Mouse (Mus musculus): ENCODE measurements around the gene Fkbp15.

The Fkbp15 gene

DNA sequence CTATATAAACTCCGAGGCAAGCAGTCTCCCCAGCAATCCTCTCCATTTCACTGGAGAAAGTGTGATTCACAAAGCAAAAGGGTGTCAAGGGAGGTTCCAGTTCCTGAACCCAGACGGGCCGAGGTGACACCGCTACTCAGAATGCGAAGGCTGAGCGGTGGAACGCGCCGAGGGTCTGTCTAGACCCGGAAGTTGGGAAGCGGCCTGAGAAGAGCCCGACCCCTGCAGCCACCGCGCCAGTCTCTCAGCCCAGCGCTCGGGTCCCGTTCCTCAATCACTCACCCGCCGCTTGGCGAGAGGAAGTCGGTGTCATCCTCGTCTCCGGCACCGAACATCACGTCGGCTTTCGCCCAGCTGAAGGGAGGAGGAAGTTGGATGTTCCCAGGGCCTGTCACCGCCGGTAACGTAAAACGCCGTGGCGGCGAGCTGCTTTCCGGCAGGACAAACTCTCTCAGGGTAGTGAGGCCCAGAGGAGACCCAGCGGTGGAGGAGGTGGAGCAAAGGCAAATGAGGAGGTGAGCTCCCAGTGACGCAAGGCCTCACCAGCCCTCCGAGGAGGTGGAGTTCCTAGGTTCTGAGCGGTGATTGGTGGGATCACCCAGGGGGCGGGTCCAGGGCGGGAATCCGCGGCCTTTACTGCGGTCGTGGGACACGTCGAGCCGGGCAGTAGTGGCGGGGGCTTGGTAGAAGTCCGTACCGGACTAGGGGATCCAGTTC lies at the start of gene Fkbp15, which contains the start of gene Slc31a1:
Fkbp15 (minus strand) TSS at position 461 of the 717 bp plus-strand sequence.
Slc31a1 (plus strand) TSS at position 640 of the 717 bp plus-strand sequence.
- in situ Hi-C loops (cut with MboI; ENCODE audit: low sequenced_read_pairs) = no loop called here

DNA sequence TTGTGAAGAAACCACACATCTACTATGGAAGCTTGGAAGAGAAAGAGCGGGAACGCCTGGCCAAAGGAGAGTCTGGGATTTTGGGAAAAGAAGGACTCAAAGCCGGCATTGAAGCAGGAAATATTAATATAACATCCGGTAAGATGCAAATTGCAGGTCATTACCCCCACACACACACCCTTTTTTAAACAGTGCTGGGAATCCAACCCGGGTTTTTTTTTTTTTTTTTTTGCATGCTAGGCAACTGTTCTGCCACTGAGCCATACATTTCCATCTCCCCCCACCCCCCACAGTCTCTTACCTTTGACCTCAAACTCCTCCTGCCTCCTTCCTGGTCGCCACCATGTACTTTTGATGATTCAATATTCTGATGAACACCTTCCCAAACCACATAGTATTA lies 49.3 kb upstream of the Fkbp15 start:
- in situ Hi-C loops (cut with MboI; ENCODE audit: low sequenced_read_pairs) = no loop called here

DNA sequence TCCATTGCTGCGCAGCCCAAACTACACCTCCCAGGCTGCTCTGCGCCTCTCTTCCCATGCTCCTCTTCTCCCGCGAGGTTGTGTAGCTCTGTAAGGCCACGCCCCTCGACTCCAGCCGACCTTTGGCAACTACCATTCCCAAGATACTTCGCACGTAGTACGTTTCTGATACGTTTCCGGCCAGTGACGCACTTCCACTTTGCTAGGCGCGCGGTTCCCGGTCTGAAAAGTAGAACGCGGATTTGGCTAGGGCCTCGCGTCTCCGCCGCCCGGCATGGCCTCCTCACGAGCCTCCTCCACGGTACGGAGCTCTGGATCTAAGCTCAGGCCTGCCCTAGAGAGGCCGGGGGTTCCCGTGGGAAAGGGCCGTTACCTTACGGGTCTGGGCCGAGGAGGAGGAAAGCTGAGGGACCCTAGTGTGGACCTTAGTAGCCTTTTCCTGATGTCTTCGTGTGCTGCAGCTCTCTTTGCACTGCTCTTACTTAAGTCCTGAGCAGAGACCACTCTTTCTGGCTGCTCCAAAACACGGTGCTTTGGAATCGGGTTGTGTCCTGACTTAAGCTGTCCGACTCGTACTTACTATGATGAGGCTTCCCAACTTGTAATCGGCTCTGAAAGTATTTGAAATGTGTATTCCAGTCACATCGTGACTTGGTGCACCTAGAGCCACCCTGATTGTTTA lies 48.4 kb upstream of the Fkbp15 start, which contains the start of the genes Cdc26 and Prpf4:
Cdc26 (minus strand) TSS at position 42 of the 682 bp plus-strand sequence.
Prpf4 (plus strand) TSS at position 197 of the 682 bp plus-strand sequence.
- in situ Hi-C loops (cut with MboI; ENCODE audit: low sequenced_read_pairs) = no loop called here

DNA sequence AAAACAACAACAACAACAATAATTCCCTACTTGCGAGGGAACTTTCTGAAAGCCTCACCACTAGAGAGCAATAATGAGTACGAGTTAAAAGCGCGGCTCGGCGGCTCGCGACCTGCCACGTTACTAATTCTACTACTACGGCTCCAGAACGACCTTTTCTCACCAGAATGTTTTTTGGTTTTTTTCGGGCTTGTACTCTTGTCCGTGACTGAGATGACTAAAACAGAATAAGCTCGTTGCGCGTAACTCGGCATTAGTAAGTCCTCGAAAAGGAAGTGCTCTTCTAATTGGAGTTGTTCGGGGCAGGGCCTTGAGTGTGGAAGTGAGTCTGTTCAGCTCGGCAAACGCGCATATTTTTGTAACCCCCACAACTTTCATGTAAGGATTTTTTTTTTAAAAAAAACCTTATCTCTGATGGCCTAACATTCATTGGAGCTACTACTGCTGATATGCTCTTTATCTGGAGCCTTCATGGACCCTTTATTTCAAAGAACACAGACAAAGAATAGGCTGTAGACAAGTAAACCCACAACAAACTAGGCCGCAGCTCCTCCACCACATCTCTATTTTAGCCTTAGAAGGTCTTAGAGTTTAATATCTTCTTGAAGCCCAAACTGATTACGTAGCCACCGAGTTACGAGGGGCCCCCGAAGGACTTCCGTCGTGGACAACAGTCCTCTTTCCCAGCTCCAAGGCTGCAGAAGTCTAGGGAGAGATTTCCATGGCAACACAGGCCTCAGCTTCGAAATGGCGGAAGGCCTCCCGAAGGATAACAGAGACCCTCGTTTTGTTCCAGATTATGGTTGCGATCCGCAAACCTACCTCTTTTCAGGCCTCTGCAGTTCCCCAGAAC lies 47.6 kb upstream of the Fkbp15 start:
- in situ Hi-C loops (cut with MboI; ENCODE audit: low sequenced_read_pairs) = no loop called here

DNA sequence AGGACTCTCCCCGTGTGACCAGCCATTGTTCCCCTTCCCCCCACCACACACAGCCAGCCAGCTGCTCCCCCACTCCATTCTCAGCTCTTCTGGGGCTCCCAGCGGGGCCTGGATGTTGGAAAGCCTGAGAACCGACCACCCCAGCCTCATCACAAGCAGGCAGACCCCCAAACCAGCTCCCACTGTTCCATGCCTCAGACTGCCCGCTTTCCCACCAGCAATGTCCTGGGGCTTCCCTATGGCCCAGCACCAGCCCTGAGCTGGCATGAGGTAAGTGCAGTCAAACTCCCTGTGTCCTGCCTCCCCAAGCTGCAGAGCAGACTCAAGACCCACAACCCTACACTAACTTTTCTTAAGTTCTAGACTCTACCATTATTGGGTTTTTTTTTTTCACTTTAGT lies 45.8 kb upstream of the Fkbp15 start:
- in situ Hi-C loops (cut with MboI; ENCODE audit: low sequenced_read_pairs) = no loop called here

DNA sequence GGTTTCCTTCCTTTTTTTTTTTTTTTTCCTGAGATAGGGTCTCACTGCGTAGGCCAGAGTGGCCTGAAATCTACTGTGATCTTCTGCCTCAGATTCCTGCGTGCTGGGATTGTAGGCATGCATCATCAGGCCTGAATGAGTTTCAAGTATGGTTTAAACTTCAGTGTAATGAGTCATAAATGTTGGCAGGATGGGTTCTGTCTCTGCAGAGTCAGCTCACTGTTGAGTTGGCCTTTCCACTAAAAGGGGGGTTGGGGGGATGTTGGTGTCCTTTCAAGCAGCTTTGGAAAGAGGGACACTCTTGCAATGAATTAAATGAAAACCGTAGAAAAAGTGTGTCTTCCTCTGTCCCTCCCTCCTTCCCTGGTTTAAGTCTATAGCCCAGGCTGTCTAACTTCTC lies 38.6 kb upstream of the Fkbp15 start:
- in situ Hi-C loops (cut with MboI; ENCODE audit: low sequenced_read_pairs) = no loop called here

DNA sequence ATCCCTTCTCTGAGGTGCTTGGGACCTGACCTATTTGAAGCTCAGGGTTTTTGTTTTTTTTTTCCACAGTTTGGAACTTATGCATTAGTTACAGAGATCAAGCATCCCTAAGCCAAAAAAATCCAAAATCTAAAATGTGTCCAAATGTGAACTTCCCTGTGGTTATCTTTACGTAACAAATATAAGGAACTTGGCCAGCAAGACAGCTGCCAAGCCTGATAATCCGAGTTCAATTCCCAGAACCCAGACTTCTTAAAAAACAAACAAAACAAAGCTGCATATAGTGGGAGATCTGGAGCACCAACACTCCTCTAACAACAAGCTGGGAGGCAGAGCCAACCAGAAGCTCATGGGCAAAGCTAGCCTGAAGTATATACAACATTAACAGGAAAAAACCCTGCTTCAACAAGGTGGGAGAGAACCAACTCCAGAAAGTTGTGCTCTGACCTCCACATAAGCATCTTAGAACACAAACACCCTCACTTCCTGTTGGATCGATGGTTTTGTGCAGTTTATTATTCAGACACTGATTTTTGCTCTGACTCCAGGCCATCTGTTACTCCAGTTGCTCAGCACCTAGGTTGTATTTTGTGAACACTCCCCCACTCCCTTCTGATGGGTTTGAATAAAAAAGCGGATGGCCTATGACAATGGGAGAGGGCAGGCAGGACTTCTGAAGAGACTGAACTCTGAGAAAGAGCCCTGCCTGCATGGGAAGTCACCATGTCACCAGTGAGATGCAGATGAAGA lies 37.4 kb upstream of the Fkbp15 start:
- in situ Hi-C loops (cut with MboI; ENCODE audit: low sequenced_read_pairs) = no loop called here

DNA sequence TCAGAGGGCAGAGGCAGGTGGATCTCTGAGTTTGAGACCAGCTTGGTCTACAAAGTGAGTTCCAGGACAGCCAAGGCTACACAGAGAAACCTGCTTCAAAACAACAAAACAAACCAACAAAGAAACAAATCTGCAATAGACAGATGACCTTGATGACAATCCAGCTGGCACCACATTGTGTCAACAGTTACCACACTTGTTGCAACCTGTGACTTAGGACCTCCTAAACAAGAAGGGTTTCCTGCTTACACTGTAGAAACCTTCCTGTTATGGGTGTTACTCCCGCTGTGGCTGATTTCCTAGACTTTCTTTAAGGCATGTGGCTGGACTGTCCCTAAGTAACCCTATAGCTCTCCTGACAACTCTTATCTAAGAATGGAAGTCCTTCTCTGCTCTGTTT lies 35.5 kb upstream of the Fkbp15 start:
- in situ Hi-C loops (cut with MboI; ENCODE audit: low sequenced_read_pairs) = no loop called here

DNA sequence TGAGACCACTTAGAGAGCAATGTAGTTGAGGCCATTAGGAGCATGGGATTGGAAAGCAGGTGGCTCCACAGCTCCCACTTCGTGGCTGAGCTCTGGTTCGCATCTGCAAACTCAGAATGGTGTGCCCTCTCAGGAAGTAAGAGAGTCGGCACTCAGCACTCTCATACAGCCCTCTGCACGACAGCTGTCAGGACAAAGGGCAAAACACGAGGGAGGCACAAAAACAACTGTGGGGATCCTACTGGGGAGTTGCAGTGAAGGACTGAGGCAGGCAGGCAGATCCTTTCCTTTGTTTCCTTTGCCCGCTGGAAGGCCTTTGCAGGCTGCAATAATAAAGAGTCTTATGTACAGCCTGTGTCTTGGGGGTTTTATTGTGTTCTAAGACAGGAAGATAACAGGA lies 33.1 kb upstream of the Fkbp15 start:
- in situ Hi-C loops (cut with MboI; ENCODE audit: low sequenced_read_pairs) = no loop called here

DNA sequence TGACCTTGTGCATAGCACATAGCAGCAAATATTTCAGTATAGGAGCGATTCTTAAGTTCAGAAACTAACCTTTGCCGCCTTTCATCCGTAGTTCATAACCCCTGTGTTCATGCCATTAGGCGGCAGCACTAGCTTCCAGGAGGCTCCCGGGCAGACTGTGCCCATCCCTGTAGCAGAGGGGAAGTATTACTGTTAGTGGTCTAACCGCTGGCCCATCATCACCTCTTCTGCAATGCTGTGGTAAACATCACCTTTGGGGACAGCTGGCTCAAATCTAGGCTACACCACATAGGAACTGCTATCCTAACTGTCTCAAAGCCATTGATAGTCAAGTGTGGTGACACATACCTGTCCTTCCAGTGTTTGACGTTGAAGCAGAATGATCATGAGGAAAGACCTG lies 31.5 kb upstream of the Fkbp15 start:
- in situ Hi-C loops (cut with MboI; ENCODE audit: low sequenced_read_pairs) = no loop called here

DNA sequence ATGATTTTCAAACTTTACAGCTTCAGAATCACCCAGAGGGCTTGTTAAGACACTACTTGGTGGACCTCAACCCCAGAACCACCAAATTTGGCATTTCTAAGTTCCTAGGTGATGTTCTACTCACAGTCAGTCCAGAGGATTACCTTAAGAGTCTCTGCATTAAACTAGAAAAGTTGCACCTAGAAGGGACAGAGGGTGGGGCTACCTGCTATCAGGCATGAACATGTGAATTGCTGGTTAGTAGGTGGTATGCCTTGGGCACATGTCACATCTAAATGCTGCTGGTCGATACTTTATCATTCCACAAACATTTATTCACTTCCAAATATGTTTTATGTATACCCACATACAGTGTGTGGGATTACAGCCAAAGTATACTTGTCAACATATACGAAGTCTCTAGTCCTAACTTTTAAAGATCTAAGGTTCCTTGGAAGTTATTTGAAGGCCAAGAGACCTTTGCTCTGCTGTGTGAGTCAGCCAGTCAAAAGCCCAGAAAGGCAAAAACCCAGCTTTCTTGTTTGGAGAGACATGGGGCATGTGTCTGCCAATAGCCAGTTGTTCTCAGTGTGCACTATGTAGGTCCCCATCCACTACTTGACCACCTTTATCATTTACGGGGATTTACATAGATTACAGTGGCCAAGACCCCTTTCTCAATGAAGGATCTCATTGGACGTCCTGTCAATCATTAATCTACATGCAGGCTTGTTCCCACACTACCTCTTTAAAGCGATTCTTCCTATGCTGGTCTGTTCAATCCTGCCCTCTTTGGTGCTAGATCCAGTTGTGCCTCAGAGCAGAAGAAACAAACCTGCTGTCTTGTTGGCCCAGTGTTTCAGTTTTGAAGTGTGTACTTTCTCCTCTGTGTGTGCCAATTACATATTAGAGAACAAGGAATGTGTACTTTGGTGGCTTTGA lies 29.5 kb upstream of the Fkbp15 start:
- in situ Hi-C loops (cut with MboI; ENCODE audit: low sequenced_read_pairs) = no loop called here

DNA sequence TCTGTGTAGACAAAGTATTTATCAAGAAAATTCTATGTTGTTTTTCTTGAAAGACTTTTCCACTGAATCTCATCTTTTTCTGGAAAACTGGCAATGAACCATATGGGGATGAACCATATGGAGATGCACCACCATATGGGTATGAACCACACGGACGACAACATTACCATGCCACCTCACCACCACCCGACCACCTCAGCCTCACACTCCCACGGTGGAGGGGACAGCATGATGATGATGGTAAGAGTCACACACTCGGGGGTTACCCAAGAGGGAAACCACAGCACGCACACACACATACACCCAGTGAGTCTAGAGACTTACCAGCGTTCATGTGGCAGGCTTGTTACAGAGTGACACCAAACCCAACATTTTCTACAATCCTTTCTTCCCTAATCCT lies 25.1 kb upstream of the Fkbp15 start:
- in situ Hi-C loops (cut with MboI; ENCODE audit: low sequenced_read_pairs) = no loop called here

DNA sequence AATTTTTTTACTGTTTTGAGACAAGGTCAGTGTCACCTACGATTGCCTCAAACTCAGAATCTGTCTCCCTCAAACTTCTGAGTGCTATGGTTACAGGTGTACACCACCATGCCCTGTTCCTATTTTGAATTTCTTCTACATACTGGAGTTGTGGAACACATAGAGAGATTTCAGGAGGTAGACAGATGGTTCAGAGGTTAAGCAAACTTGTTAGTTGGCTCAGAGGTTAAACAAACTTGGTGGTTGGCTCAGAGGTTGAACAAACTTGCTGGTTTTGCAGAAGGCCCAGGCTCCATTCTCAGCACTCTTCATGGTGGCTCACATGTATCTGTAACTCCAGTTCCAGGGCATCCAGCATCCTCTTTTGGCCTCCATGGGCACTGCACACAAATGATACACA lies 23.8 kb upstream of the Fkbp15 start:
- in situ Hi-C loops (cut with MboI; ENCODE audit: low sequenced_read_pairs) = no loop called here

DNA sequence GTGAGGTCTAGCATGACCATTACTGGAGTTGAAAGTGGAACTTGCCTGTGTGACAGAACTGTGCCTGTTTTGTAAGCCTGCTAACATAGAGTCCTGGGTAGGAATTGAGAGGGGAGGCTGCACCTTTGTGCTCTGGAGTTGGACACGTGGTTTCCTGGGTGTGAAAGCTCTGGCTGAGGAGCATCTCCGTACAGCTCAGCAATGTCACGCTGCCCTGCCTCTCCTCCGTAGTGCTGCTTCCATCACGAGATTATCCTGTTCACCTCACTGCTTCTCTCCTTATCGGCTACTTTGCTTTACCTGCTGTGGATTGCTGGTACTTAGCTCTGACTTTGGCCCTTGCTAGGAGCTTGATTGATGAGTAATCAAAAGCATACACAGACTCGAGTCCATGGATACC lies 23.4 kb upstream of the Fkbp15 start:
- in situ Hi-C loops (cut with MboI; ENCODE audit: low sequenced_read_pairs) = no loop called here

DNA sequence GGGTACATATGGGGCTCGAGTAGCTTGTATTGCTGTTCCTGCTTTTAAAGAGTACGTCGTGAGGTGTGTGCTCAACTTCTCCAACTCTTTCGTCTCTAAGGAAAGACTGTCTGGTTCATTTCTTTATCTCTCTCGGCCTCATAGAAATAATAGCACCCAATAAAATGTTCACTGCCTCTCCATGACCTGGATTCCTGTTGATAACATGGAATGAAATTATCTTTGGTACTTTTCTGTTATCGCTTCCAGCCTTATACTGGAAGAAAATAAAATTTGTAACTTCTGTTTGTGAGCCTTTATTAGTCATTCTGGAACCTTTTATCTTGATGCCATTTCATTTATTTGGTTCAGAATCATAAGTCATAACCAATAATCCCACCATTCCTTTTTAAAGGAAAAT lies 22.9 kb upstream of the Fkbp15 start:
- in situ Hi-C loops (cut with MboI; ENCODE audit: low sequenced_read_pairs) = no loop called here

DNA sequence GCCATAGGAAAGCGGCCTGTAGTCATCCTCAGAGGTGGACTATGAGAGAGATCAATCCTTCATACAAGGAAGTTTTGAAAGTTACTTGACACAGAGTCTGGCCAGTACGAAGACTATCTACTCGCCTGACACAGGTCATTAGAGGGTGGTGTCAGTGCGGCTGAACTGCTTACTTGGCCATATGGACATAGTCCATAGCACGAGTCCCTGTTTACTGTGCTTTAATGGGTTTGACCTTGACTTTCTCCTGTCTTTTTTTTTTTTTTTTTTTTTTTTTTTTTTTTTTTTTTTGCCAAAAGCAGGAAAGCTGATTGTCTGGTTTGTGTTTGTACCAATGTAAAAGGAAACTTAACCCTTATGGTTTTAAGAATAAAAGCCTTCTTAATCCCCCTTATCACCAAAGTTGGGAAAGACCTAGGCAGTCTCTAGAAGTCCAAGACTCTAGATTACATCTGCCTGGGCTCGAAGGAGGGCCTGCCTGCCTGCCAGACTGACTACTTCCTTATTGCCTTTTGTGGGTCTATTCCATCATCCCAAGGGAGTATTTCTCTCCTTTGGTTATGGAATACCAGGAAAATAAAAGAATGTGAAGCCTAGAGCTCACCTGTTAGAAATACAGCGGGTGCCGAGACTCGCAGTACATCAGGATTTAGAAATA lies 19.5 kb upstream of the Fkbp15 start:
- in situ Hi-C loops (cut with MboI; ENCODE audit: low sequenced_read_pairs) = no loop called here

DNA sequence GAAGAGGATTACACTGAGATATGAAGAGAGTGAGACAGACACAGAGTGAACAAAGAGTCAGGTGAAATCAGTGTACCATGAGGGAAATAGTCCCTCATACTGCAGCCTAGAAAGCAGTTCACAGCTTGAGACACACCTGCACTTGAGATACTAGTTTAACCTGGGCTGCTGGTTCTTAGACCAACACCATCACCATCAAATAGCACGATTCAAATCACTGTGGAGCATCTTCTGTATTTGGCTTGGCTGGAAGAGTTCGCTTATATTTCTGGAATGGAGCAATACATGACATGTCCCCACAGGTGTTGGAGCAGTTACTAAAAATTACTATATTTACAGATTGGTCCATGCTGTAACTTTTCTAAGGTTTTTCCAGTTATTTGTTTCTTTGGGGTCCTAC lies 15.8 kb upstream of the Fkbp15 start:
- in situ Hi-C loops (cut with MboI; ENCODE audit: low sequenced_read_pairs) = no loop called here

DNA sequence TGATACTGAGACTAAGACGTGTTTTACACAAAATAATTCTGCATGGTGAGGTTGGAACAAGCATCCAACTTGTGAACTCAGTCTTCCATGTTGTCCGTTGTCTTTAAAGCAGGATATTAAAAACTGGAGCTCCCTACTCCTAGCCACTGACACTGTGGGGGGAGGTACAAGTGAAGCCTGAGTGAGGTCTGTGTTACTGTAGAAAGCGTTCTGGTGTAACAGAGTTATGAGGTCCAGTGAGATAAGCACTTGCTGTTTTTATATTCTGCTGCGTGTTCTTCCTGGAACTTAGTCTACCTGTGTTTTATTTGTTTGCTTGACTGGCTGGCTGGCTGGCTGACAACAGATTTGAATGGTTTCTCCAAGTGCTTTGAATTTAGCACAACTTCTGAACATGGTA lies 14.0 kb upstream of the Fkbp15 start:
- in situ Hi-C loops (cut with MboI; ENCODE audit: low sequenced_read_pairs) = no loop called here

DNA sequence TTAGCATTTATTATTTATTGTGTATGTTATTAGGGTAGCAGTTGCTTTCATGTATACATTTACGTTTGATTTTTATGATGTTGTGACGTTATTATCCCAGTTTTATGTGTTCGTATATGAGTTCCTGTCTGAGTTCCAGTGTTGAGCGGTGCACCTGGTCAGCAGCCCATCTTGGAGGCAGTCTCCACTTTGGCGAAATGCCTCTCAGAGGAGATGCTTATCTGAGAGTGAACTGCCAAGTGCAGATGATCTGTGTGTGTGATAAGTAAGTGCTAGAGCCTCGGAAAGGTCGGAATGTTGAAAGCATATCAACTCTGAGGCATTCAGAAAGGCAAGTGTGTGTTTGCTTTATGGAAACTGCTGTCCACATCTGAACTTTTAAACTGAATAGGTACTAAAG lies 13.3 kb upstream of the Fkbp15 start:
- in situ Hi-C loops (cut with MboI; ENCODE audit: low sequenced_read_pairs) = no loop called here

Data from CH12F3 (cell line).